Mouse (Mus musculus) leukemia stem cell, adult 10-12 weeks (primary cell): Measurements from ENCODE around the gene Med4. TPM values are rescaled to one million over a fixed set of nuclear protein-coding genes. Genes with fewer than 3 reads are reported as not detected.

Experiments
- polyA plus RNA-seq: library from polyadenylated mRNA; stranded (reverse); fragments of >175 nt; gene quantifications from 2 replicates; pipeline ENCODE4 v1.2.3, GENCODE M21; 2012; ENCODE audit warnings: low replicate concordance

The Med4 gene
- polyA plus RNA-seq = 2.9 and 4.6 TPM in 2 replicates

GRCm38 (mm10) chr14:73509765-73510423 lies at the start of gene Med4:
TSS of gene Med4 (plus strand) at chr14:73510025.

GRCm38 (mm10) chr14:73524766-73525448 lies 15.1 kb downstream of the Med4 start, which contains the start of gene Sucla2:
TSS of gene Sucla2 (plus strand) at chr14:73525319.

GRCm38 (mm10) chr14:73548051-73548450 lies 38.2 kb downstream of the Med4 start, which contains the start of gene Nudt15:
TSS of gene Nudt15 (minus strand) at chr14:73548242.

Other genes starting within 250 kb of the Med4 start
- gene Rb1, start 184.2 kb upstream of the Med4 start, polyA plus RNA-seq = 7.1 and 8.8 TPM in 2 replicates
- gene Itm2b, start 124.7 kb upstream of the Med4 start, polyA plus RNA-seq = 82.4 and 183 TPM in 2 replicates
- gene Sucla2, start 15.3 kb downstream of the Med4 start, polyA plus RNA-seq = 12.7 and 27.8 TPM in 2 replicates
- gene Nudt15, start 38.2 kb downstream of the Med4 start, polyA plus RNA-seq = 0.05 and 1.3 TPM in 2 replicates
- gene Gm21750, start 151.2 kb downstream of the Med4 start, polyA plus RNA-seq = not detected in 2 replicates